Mouse (Mus musculus): ENCODE data around the gene Sdad1. TPM values are rescaled to one million over a fixed set of nuclear protein-coding genes. Genes with fewer than 3 reads are reported as not detected.
A peak's percentile ranks its signal among the peaks of the same experiment; 100 is the strongest.

Gene Sdad1
- polyA plus RNA-seq, 1 experiment from 2014 or later = 37.4 TPM

GRCm38 (mm10) chr5:92340606-92341005 is 30.3 kb upstream of the Sdad1 start:
- no peak overlapping the region for H3K4me3 ChIP-seq (ENCODE audit: low read depth, low read length)
- WGBS = 78% methylated on average over 4 of the region's 4 CpGs
- H3K27me3 ChIP-seq (replicated peaks; ENCODE audit: control insufficient read depth, insufficient read depth, low read length) = no peaks in the 10 kb centered on the region
- H3K9ac ChIP-seq (ENCODE audit: low read depth, low read length) = no peak overlapping the region
- H3K4me1 ChIP-seq (ENCODE audit: control insufficient read depth, insufficient read depth, low read length) = no peaks in the 10 kb centered on the region
- H3K36me3 ChIP-seq (ENCODE audit: control insufficient read depth, insufficient read depth, low read length) = no peaks in the 10 kb centered on the region
- no peak overlapping the region for H3K4me2 ChIP-seq (ENCODE audit: low read depth, low read length)
- DNase-seq (ENCODE audit: low spot score) (no peak), ATAC-seq (ENCODE audit: low read depth) (no peak)
- H3K27ac ChIP-seq (replicated peaks; ENCODE audit: low read depth, low read length) = no peak overlapping the region
- H3K9me3 ChIP-seq (ENCODE audit: control insufficient read depth, low read length) = no peaks in the 10 kb centered on the region

DNA sequence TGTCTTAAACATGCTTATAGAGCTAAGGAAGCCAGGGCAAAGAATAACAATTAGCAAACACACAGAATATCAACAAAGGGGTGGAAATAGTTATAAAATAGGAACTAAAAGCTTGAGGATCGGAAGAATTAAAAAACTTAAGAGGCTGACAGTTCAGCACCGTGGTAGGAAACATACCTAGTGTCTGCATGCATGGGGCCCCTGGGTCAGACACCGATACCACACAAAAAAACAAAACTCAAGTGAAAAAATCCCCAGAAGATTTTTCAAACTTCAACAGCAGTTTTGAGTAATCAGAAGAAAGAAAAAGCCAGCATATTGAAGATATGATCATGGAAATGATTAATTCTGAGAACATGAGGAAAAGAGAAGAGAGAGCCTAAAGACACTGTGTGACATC is 26.5 kb upstream of the Sdad1 start:
- ATAC-seq (ENCODE audit: low read depth) (no peak), DNase-seq (ENCODE audit: low spot score) (no peak)
- Histone ChIP-seq H3K27ac (replicated peaks; ENCODE audit: low read depth, low read length) (no peak overlapping the region), H3K4me2 (ENCODE audit: low read depth, low read length) (no peak overlapping the region), H3K9me3 (ENCODE audit: control insufficient read depth, low read length) (no peaks in the 10 kb centered on the region), H3K36me3 (ENCODE audit: control insufficient read depth, insufficient read depth, low read length) (no peaks in the 10 kb centered on the region), H3K4me1 (ENCODE audit: control insufficient read depth, insufficient read depth, low read length) (no peaks in the 10 kb centered on the region), H3K9ac (ENCODE audit: low read depth, low read length) (no peak overlapping the region), H3K4me3 (ENCODE audit: low read depth, low read length) (no peak overlapping the region), H3K27me3 (replicated peaks; ENCODE audit: control insufficient read depth, insufficient read depth, low read length) (no peaks in the 10 kb centered on the region)
- WGBS = 73% methylated on average over 3 of the region's 3 CpGs

GRCm38 (mm10) chr5:92332359-92332840 is 22.1 kb upstream of the Sdad1 start:
- Histone ChIP-seq H3K4me2 (ENCODE audit: low read depth, low read length) (peak overlapping the region; percentile 10; the same call in 1 of the 2 replicates), H3K27ac (replicated peaks; ENCODE audit: low read depth, low read length) (peak overlapping the region; percentile 47), H3K4me3 (ENCODE audit: low read depth, low read length) (no peak overlapping the region), H3K36me3 (ENCODE audit: control insufficient read depth, insufficient read depth, low read length) (no peaks in the 10 kb centered on the region), H3K9me3 (ENCODE audit: control insufficient read depth, low read length) (no peaks in the 10 kb centered on the region), H3K27me3 (replicated peaks; ENCODE audit: control insufficient read depth, insufficient read depth, low read length) (no peaks in the 10 kb centered on the region), H3K4me1 (ENCODE audit: control insufficient read depth, insufficient read depth, low read length) (no peaks in the 10 kb centered on the region), H3K9ac (ENCODE audit: low read depth, low read length) (no peak overlapping the region)
- DNase-seq (ENCODE audit: low spot score) (peak; percentile 94), ATAC-seq (ENCODE audit: low read depth) (peak; percentile 63; the same call in 1 of the 2 replicates)
- WGBS = 51% methylated on average over 9 of the region's 9 CpGs

DNA sequence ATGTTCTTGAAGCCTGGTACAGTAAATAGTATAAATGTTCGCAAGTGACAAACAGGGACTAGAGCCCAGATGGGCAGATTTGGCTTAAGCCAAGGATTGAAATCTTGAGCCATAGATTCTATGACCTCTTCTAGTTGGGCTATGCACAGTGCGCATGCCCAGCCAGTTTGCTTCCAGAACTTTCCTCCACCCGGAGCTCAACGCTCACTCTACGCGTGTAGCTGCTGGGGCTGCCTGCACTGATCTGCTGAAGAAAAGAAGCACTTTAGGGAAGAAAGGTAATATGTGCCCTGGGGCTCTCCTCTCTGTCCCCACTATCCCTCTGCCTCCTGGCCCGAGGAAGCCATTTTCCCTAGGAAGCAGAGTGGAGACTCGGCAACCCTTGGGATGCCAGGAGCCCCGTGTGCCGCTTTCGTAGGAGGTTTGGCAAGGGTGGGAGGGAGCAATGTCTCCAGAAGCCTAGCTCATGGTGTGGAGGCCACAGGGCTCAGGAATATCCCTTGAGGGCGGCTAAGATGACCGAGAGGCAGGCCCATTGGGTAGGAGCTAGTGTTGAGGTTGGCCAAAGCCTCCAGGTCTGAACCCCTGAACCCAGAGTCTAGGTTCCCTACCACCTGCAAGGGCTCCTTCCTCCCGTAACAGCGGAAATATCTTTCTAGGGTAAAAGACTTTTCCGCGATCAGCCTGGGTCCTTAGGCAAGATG is 21.5 kb upstream of the Sdad1 start, which contains the start of gene Art3:
Gene Art3 (plus strand): TSS at position 193 of the 704 bp plus-strand sequence.
- peak within 1 kb of the TSS; percentile 47 for H3K27ac ChIP-seq (replicated peaks; ENCODE audit: low read depth, low read length)
- ATAC-seq (ENCODE audit: low read depth) (no peak), DNase-seq (ENCODE audit: low spot score) (no peak)
- no peaks in the 10 kb centered on the region for H3K27me3 ChIP-seq (replicated peaks; ENCODE audit: control insufficient read depth, insufficient read depth, low read length)
- no peaks in the 10 kb centered on the region for H3K4me1 ChIP-seq (ENCODE audit: control insufficient read depth, insufficient read depth, low read length)
- H3K4me3 ChIP-seq (ENCODE audit: low read depth, low read length) = no peak within 1 kb of the TSS
- H3K4me2 ChIP-seq (ENCODE audit: low read depth, low read length) = peak within 1 kb of the TSS; percentile 10; the same call in 1 of the 2 replicates
- no peak within 1 kb of the TSS for H3K9ac ChIP-seq (ENCODE audit: low read depth, low read length)
- WGBS = 88% methylated on average over 17 of the region's 17 CpGs
- H3K36me3 ChIP-seq (ENCODE audit: control insufficient read depth, insufficient read depth, low read length) = no peaks in the 10 kb centered on the region
- no peaks in the 10 kb centered on the region for H3K9me3 ChIP-seq (ENCODE audit: control insufficient read depth, low read length)

GRCm38 (mm10) chr5:92331122-92331521 is 20.8 kb upstream of the Sdad1 start:
- Histone ChIP-seq H3K9ac (ENCODE audit: low read depth, low read length) (no peak overlapping the region), H3K4me2 (ENCODE audit: low read depth, low read length) (no peak overlapping the region), H3K27me3 (replicated peaks; ENCODE audit: control insufficient read depth, insufficient read depth, low read length) (no peaks in the 10 kb centered on the region), H3K4me3 (ENCODE audit: low read depth, low read length) (no peak overlapping the region), H3K4me1 (ENCODE audit: control insufficient read depth, insufficient read depth, low read length) (no peaks in the 10 kb centered on the region), H3K9me3 (ENCODE audit: control insufficient read depth, low read length) (no peaks in the 10 kb centered on the region), H3K27ac (replicated peaks; ENCODE audit: low read depth, low read length) (no peak overlapping the region), H3K36me3 (ENCODE audit: control insufficient read depth, insufficient read depth, low read length) (no peaks in the 10 kb centered on the region)
- ATAC-seq (ENCODE audit: low read depth) = no peak
- 87% methylated on average over 12 of the region's 12 CpGs for WGBS
- DNase-seq (ENCODE audit: low spot score) = no peak

GRCm38 (mm10) chr5:92327929-92328328 is 17.6 kb upstream of the Sdad1 start, which contains the start of gene Cxcl9:
TSS of gene Cxcl9 (minus strand) at chr5:92328079.
- ATAC-seq (ENCODE audit: low read depth) (no peak), DNase-seq (ENCODE audit: low spot score) (no peak)
- H3K4me2 ChIP-seq (ENCODE audit: low read depth, low read length) = no peak within 1 kb of the TSS
- H3K4me1 ChIP-seq (ENCODE audit: control insufficient read depth, insufficient read depth, low read length) = no peaks in the 10 kb centered on the region
- no peaks in the 10 kb centered on the region for H3K27me3 ChIP-seq (replicated peaks; ENCODE audit: control insufficient read depth, insufficient read depth, low read length)
- H3K4me3 ChIP-seq (ENCODE audit: low read depth, low read length) = no peak within 1 kb of the TSS
- H3K27ac ChIP-seq (replicated peaks; ENCODE audit: low read depth, low read length) = no peak within 1 kb of the TSS
- no peaks in the 10 kb centered on the region for H3K36me3 ChIP-seq (ENCODE audit: control insufficient read depth, insufficient read depth, low read length)
- 79% methylated on average over 7 of the region's 7 CpGs for WGBS
- H3K9ac ChIP-seq (ENCODE audit: low read depth, low read length) = no peak within 1 kb of the TSS
- no peaks in the 10 kb centered on the region for H3K9me3 ChIP-seq (ENCODE audit: control insufficient read depth, low read length)

DNA sequence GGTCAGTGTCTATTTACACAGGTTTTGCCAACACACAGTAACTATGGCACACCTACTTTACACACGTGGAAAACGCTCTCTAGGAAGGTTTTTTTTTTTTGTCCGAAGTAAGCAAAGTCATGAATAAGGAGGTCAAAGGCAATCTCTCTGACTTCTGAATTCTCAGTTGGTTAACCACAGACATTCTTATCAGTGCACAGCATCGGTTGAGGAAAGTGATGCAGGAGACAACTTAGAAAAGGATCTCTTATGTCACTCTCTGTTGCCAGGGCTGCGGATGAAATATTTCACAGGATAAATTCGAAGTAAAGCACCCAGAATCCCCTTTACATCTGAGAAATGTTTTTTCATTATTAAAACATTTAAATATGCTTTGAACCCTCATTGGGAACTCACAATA is 17.1 kb upstream of the Sdad1 start:
- H3K4me3 ChIP-seq (ENCODE audit: low read depth, low read length) = no peak overlapping the region
- no peaks in the 10 kb centered on the region for H3K9me3 ChIP-seq (ENCODE audit: control insufficient read depth, low read length)
- ATAC-seq (ENCODE audit: low read depth) = no peak

GRCm38 (mm10) chr5:92323264-92323663 is 13.0 kb upstream of the Sdad1 start:
- WGBS = 59% methylated on average over 5 of the region's 5 CpGs
- Histone ChIP-seq H3K9me3 (ENCODE audit: control insufficient read depth, low read length) (no peaks in the 10 kb centered on the region), H3K4me1 (ENCODE audit: control insufficient read depth, insufficient read depth, low read length) (no peaks in the 10 kb centered on the region), H3K27ac (replicated peaks; ENCODE audit: low read depth, low read length) (no peak overlapping the region), H3K36me3 (ENCODE audit: control insufficient read depth, insufficient read depth, low read length) (no peaks in the 10 kb centered on the region), H3K9ac (ENCODE audit: low read depth, low read length) (no peak overlapping the region), H3K4me3 (ENCODE audit: low read depth, low read length) (no peak overlapping the region), H3K4me2 (ENCODE audit: low read depth, low read length) (no peak overlapping the region), H3K27me3 (replicated peaks; ENCODE audit: control insufficient read depth, insufficient read depth, low read length) (no peaks in the 10 kb centered on the region)
- DNase-seq (ENCODE audit: low spot score) = peak; percentile 86
- peak; percentile 70; the same call in 1 of the 2 replicates for ATAC-seq (ENCODE audit: low read depth)

More for the DNA sequence above, 17.1 kb upstream of the Sdad1 start:
- H3K27me3 ChIP-seq (replicated peaks; ENCODE audit: control insufficient read depth, insufficient read depth, low read length) = no peaks in the 10 kb centered on the region
- no peaks in the 10 kb centered on the region for H3K36me3 ChIP-seq (ENCODE audit: control insufficient read depth, insufficient read depth, low read length)
- DNase-seq (ENCODE audit: low spot score) = no peak
- no peaks in the 10 kb centered on the region for H3K4me1 ChIP-seq (ENCODE audit: control insufficient read depth, insufficient read depth, low read length)
- H3K27ac ChIP-seq (replicated peaks; ENCODE audit: low read depth, low read length) = no peak overlapping the region
- no peak overlapping the region for H3K9ac ChIP-seq (ENCODE audit: low read depth, low read length)
- H3K4me2 ChIP-seq (ENCODE audit: low read depth, low read length) = no peak overlapping the region
- WGBS = 76% methylated on average over 6 of the region's 6 CpGs

GRCm38 (mm10) chr5:92322612-92323011 is 12.3 kb upstream of the Sdad1 start:
- ATAC-seq (ENCODE audit: low read depth) (no peak), DNase-seq (ENCODE audit: low spot score) (no peak)
- Histone ChIP-seq H3K27ac (replicated peaks; ENCODE audit: low read depth, low read length) (no peak overlapping the region), H3K4me1 (ENCODE audit: control insufficient read depth, insufficient read depth, low read length) (no peaks in the 10 kb centered on the region), H3K4me2 (ENCODE audit: low read depth, low read length) (no peak overlapping the region), H3K4me3 (ENCODE audit: low read depth, low read length) (no peak overlapping the region), H3K36me3 (ENCODE audit: control insufficient read depth, insufficient read depth, low read length) (no peaks in the 10 kb centered on the region), H3K9ac (ENCODE audit: low read depth, low read length) (no peak overlapping the region), H3K27me3 (replicated peaks; ENCODE audit: control insufficient read depth, insufficient read depth, low read length) (no peaks in the 10 kb centered on the region), H3K9me3 (ENCODE audit: control insufficient read depth, low read length) (no peaks in the 10 kb centered on the region)
- WGBS = 79% methylated on average over 4 of the region's 4 CpGs

Measured in embryonic facial prominence, embryonic 14.5 days (tissue).